ENCODE assay signal across 9 mouse cellular contexts in genomic region chr14:26450036-26450800, GRCm38 (mm10).
A peak's percentile ranks its signal among the peaks of the same experiment; 100 is the strongest.
DNase-seq lines count a peak whose midpoint lies in the region; ATAC-seq lines count a peak whose summit lies in the region.
"Had no signal": no experiment of that assay in that cellular context is flagged by ENCODE, and none has a peak within 500 bp of the region (broad histone marks: within the 10 kb centered on the region; RNA-seq: fewer than 3 reads in every experiment).

No protein-coding gene starts in this region.

- H3K27me3 ChIP-seq in heart, embryonic 14.5 days (ENCODE audit: control insufficient read depth, insufficient read depth, low read length): no peaks in the 10 kb centered on the region
- H3K27me3 ChIP-seq in midbrain, embryonic 16.5 days (ENCODE audit: control insufficient read depth, insufficient read depth, low read depth, low read length): no peaks in the 10 kb centered on the region

- peak overlapping the region; percentile 63 for H3K9ac ChIP-seq in heart, embryonic 14.5 days (ENCODE audit: low read length)
- no peak overlapping the region for H3K9ac ChIP-seq in midbrain, embryonic 16.5 days (ENCODE audit: low read depth, low read length)

- H3K9me3 ChIP-seq in heart, embryonic 14.5 days (ENCODE audit: control insufficient read depth, low read length): no peaks in the 10 kb centered on the region
- no peaks in the 10 kb centered on the region for H3K9me3 ChIP-seq in midbrain, embryonic 16.5 days (replicated peaks; ENCODE audit: control insufficient read depth, low read length, poor library complexity, severe bottlenecking)

- H3K36me3 ChIP-seq in heart, embryonic 14.5 days (ENCODE audit: control insufficient read depth, insufficient read depth, low read length): peaks cover 3% of the 10 kb centered on the region; the same call in 1 of the 2 replicates
- H3K36me3 ChIP-seq in midbrain, embryonic 16.5 days (ENCODE audit: control insufficient read depth, insufficient read depth, low read length): no peaks in the 10 kb centered on the region; the same call in 1 of the 2 replicates

- peak overlapping the region; percentile 2 to 5; a peak in 1 of 4 replicates for H3K4me3 ChIP-seq in heart, embryonic 14.5 days (ENCODE audit: control insufficient read depth in 1 of 2, insufficient read depth in 1 of 2, low read depth in 1 of 2, low read length in 2 of 2)
- no peak overlapping the region for H3K4me3 ChIP-seq in midbrain, embryonic 16.5 days (ENCODE audit: low read depth, low read length)
- H3K4me3 ChIP-seq: erythroblast, embryonic 14.5 days had no signal

- DNase-seq in left cerebral cortex, postnatal 4 days: peak; percentile 14
- DNase-seq in left cerebral cortex, postnatal 14 days (ENCODE audit: low spot score in 2 of 2): no peak
- DNase-seq in adrenal gland, postnatal 36 days: peak; percentile 62 to 69
- no peak for DNase-seq in left cerebral cortex, adult 11 months (ENCODE audit: low spot score)
- DNase-seq in right cerebral cortex, postnatal 36 days (ENCODE audit: low spot score in 2 of 2): no peak
- no peak for DNase-seq in B cell, adult 2 months

- WGBS in heart, embryonic 14.5 days: 24% methylated on average over 16 of the region's 16 CpGs
- 13% methylated on average over 16 of the region's 16 CpGs for WGBS in midbrain, embryonic 16.5 days

- ATAC-seq in heart, embryonic 14.5 days (ENCODE audit: insufficient number of reproducible peaks, insufficient read depth, low FRiP score, low read depth): no peak
- no peak for ATAC-seq in midbrain, embryonic 16.5 days

- intact Hi-C loops in left cerebral cortex, postnatal 4 days (cut with DNase I): no loop called here
- intact Hi-C loops in left cerebral cortex, postnatal 14 days (cut with DNase I): no loop called here

- peaks cover 6 to 23% of the 10 kb centered on the region in 2 experiments for H3K4me1 ChIP-seq in heart, embryonic 14.5 days (ENCODE audit: control insufficient read depth in 2 of 2, insufficient read depth in 2 of 2, low read length in 2 of 2)
- 0 out of 2 replicates have a peak, but pooled peaks cover 3% of the 10 kb centered on the region for H3K4me1 ChIP-seq in midbrain, embryonic 16.5 days (ENCODE audit: control insufficient read depth, insufficient read depth, low read length)

- H3K27ac ChIP-seq in heart, embryonic 14.5 days (replicated peaks in 1 of 2; ENCODE audit: control insufficient read depth in 1 of 2, insufficient read depth in 1 of 2, low read depth in 2 of 2, low read length in 2 of 2): peak overlapping the region; percentile 50 to 61
- H3K27ac ChIP-seq in midbrain, embryonic 16.5 days (ENCODE audit: low read length): no peak overlapping the region

- H3K4me2 ChIP-seq in heart, embryonic 14.5 days (ENCODE audit: low read length): peak overlapping the region; percentile 56
- 0 out of 2 replicates have a peak overlapping the region, but pooled peaks have one; percentile 10 for H3K4me2 ChIP-seq in midbrain, embryonic 16.5 days (ENCODE audit: low read length)

Comparison
In these comparisons a context has a peak if more than half of its experiments do, and no peak if none do; other contexts are left out.
1. DNase-seq: peak in left cerebral cortex, postnatal 4 days (single experiment) and adrenal gland, postnatal 36 days (2 of 2); none in left cerebral cortex, postnatal 14 days (0 of 2), left cerebral cortex, adult 11 months (single experiment), right cerebral cortex, postnatal 36 days (0 of 2) and B cell, adult 2 months (0 of 2).